Mouse (Mus musculus): Measurements from ENCODE around the gene Txndc8. TPM values are rescaled to one million over a fixed set of nuclear protein-coding genes. Genes with fewer than 3 reads are reported as not detected.

The Txndc8 gene
- total RNA-seq, 2 experiments from 2014 or later, result not detected

- peak; percentile 94 for DNase-seq
These were observed 52.6 kb downstream of the Txndc8 start, which contains the start of gene Txn1 for GRCm38 (mm10) chr4:57956029-57956960. Txn1 (minus strand) TSS chr4:57956411.

- peak; percentile 35 to 47 for DNase-seq
These were observed 53.4 kb downstream of the Txndc8 start for GRCm38 (mm10) chr4:57955544-57955958.

GRCm38 (mm10) chr4:57954991-57955390, 53.9 kb downstream of the Txndc8 start:
- DNase-seq, result no peak

- no peak for DNase-seq
These were observed 54.3 kb downstream of the Txndc8 start for GRCm38 (mm10) chr4:57954580-57954979.

GRCm38 (mm10) chr4:57953796-57954195, 55.1 kb downstream of the Txndc8 start:
- DNase-seq, result no peak

- DNase-seq, result no peak
These were observed 56.0 kb downstream of the Txndc8 start for GRCm38 (mm10) chr4:57952891-57953290.

GRCm38 (mm10) chr4:57952416-57952815, 56.5 kb downstream of the Txndc8 start:
- no peak for DNase-seq

- DNase-seq, result no peak
These were observed 59.1 kb downstream of the Txndc8 start for GRCm38 (mm10) chr4:57949866-57950265.

GRCm38 (mm10) chr4:57947476-57947875, 61.4 kb downstream of the Txndc8 start:
- no peak for DNase-seq

GRCm38 (mm10) chr4:57947036-57947435, 61.9 kb downstream of the Txndc8 start:
- no peak for DNase-seq

- DNase-seq, result no peak
These were observed 66.0 kb downstream of the Txndc8 start for GRCm38 (mm10) chr4:57942892-57943291.

GRCm38 (mm10) chr4:57940631-57941030, 68.3 kb downstream of the Txndc8 start:
- DNase-seq, result no peak

GRCm38 (mm10) chr4:57937292-57937691, 71.6 kb downstream of the Txndc8 start:
- DNase-seq, result no peak

GRCm38 (mm10) chr4:57934181-57934580, 74.7 kb downstream of the Txndc8 start:
- DNase-seq, result no peak

Other genes with a start within 250 kb of the Txndc8 start
- gene D630039A03Rik, start 92.8 kb downstream of the Txndc8 start, total RNA-seq (2021), result under 1 TPM; 0.30 to 0.48 TPM
- gene Txn1, start 52.7 kb downstream of the Txndc8 start, total RNA-seq (2021), result 100 to 1,000 TPM in 1 of 2 experiments, 10 to 100 TPM in 1; 100.0 to 111 TPM
- under 1 TPM; 0.67 to 0.88 TPM for gene Svep1, start 197.7 kb upstream of the Txndc8 start, total RNA-seq (2021)

Measured in layer of hippocampus, postnatal 36 days (tissue).